Mouse (Mus musculus) intestine, embryonic 14.5 days (tissue): ENCODE measurements around the gene Cd300lb. TPM values are rescaled to one million over a fixed set of nuclear protein-coding genes. Genes with fewer than 3 reads are reported as not detected.

Experiments used
- ATAC-seq: fragments of 200-750 bp; cut with Nextera tagmentation; replicated peaks from 2 replicates; pipeline ENCODE4 v1.8.0; 2017; ENCODE audit warnings: low read depth, moderate number of reproducible peaks, moderate TSS enrichment, moderate library complexity; ENCODE audit not compliant: low FRiP score, low TSS enrichment
- DNase-seq: peaks from one replicate; pipeline ENCODE4 v3.0.0-alpha.2; 2018; ENCODE audit warnings: low spot score
- H3K27ac ChIP-seq: fragments of 300-500 bp; sonication (generic); 2 replicates; pipeline ENCODE4 v1.5.1; 2014; ENCODE audit warnings: low read depth, mild to moderate bottlenecking, control low read depth
- H3K27me3 ChIP-seq: fragments of 300-500 bp; sonication (generic); replicated peaks from 2 replicates; pipeline ENCODE4 v1.6.1; 2014; ENCODE audit warnings: low read length, control low read depth; ENCODE audit not compliant: control insufficient read depth, insufficient read depth
- H3K36me3 ChIP-seq: fragments of 300-500 bp; sonication (generic); 2 replicates; pipeline ENCODE4 v1.6.1; 2014; ENCODE audit warnings: low read length, control low read depth; ENCODE audit not compliant: control insufficient read depth, insufficient read depth
- H3K4me1 ChIP-seq: fragments of 300-500 bp; sonication (generic); replicated peaks from 2 replicates; pipeline ENCODE4 v1.6.1; 2014; ENCODE audit warnings: low read length, control low read depth, mixed read lengths; ENCODE audit not compliant: control insufficient read depth, insufficient read depth
- H3K4me2 ChIP-seq: fragments of 300-500 bp; sonication (generic); 2 replicates; pipeline ENCODE4 v1.6.1; 2014; ENCODE audit warnings: low read length
- H3K4me3 ChIP-seq: fragments of 300-500 bp; sonication (generic); 2 replicates; pipeline ENCODE4 v1.5.1; 2014; ENCODE audit warnings: low read depth, low read length, control low read depth, mixed read lengths
- H3K9ac ChIP-seq: fragments of 300-500 bp; sonication (generic); 2 replicates; pipeline ENCODE4 v1.6.1; 2014; ENCODE audit warnings: mild to moderate bottlenecking, low read length
- H3K9me3 ChIP-seq: fragments of 300-500 bp; sonication (generic); 2 replicates; pipeline ENCODE4 v1.6.1; 2016; ENCODE audit warnings: low read length, control low read depth; ENCODE audit not compliant: control insufficient read depth
- WGBS: fragments of 180-500 bp; shearing (Covaris S2); extraction: QIAGEN DNeasy Blood & Tissue Kit; methylation state at CpG from one replicate; pipeline ENCODE4 v1.1.7; 2014; 5-methylcytosine and 5-hydroxymethylcytosine counted together
- polyA plus RNA-seq: library from polyadenylated mRNA; unstranded; fragments of >200 nt; fragmentation: Nextera tagmentation; extraction: Ambion mirVana; gene quantifications from 2 replicates; pipeline ENCODE4 v1.2.1, GENCODE M21; 2014

Cd300lb gene
- polyA plus RNA-seq, 1 experiment from 2014 or later: 0.20 TPM

- DNase-seq (no peak), ATAC-seq (no peak)
- no peaks in the 10 kb centered on the region for H3K36me3 ChIP-seq
- WGBS: 52% methylated on average over 1 of the region's 1 CpGs
- no peaks in the 10 kb centered on the region for H3K9me3 ChIP-seq
- H3K27ac ChIP-seq: no peak overlapping the region
- H3K27me3 ChIP-seq: no peaks in the 10 kb centered on the region
- H3K4me2 ChIP-seq: no peak overlapping the region
- no peak overlapping the region for H3K9ac ChIP-seq
- no peaks in the 10 kb centered on the region for H3K4me1 ChIP-seq
- no peak overlapping the region for H3K4me3 ChIP-seq
Measured at GRCm38 (mm10) chr11:114898026-114898425, 36.2 kb downstream of the Cd300lb start.

GRCm38 (mm10) chr11:114896085-114896484 is 38.1 kb downstream of the Cd300lb start:
- Histone ChIP-seq H3K27ac (no peak overlapping the region), H3K9me3 (no peaks in the 10 kb centered on the region), H3K4me1 (no peaks in the 10 kb centered on the region), H3K36me3 (no peaks in the 10 kb centered on the region), H3K27me3 (no peaks in the 10 kb centered on the region), H3K4me3 (no peak overlapping the region), H3K4me2 (no peak overlapping the region), H3K9ac (no peak overlapping the region)
- ATAC-seq (no peak), DNase-seq (no peak)
- WGBS: 80% methylated on average over 3 of the region's 3 CpGs

- 59% methylated on average over 5 of the region's 5 CpGs for WGBS
- no peak overlapping the region for H3K27ac ChIP-seq
- no peaks in the 10 kb centered on the region for H3K4me1 ChIP-seq
- no peak overlapping the region for H3K4me2 ChIP-seq
- ATAC-seq (no peak), DNase-seq (no peak)
- H3K9me3 ChIP-seq: no peaks in the 10 kb centered on the region
- no peak overlapping the region for H3K9ac ChIP-seq
- no peak overlapping the region for H3K4me3 ChIP-seq
- no peaks in the 10 kb centered on the region for H3K27me3 ChIP-seq
- H3K36me3 ChIP-seq: no peaks in the 10 kb centered on the region
Measured at GRCm38 (mm10) chr11:114890542-114890941, 43.6 kb downstream of the Cd300lb start.

- Histone ChIP-seq H3K4me3 (no peak within 1 kb of the TSS), H3K27ac (no peak within 1 kb of the TSS), H3K4me1 (no peaks in the 10 kb centered on the region), H3K9ac (no peak within 1 kb of the TSS), H3K4me2 (no peak within 1 kb of the TSS), H3K27me3 (no peaks in the 10 kb centered on the region), H3K9me3 (no peaks in the 10 kb centered on the region), H3K36me3 (no peaks in the 10 kb centered on the region)
- ATAC-seq (no peak), DNase-seq (no peak)
- WGBS: 81% methylated on average over 18 of the region's 18 CpGs
Measured at GRCm38 (mm10) chr11:114889991-114890518, 44.1 kb downstream of the Cd300lb start, which contains the start of gene Cd300a. TSS of gene Cd300a (plus strand) at chr11:114890041.

GRCm38 (mm10) chr11:114884380-114885100 is 49.6 kb downstream of the Cd300lb start:
- no peaks in the 10 kb centered on the region for H3K27me3 ChIP-seq
- H3K9ac ChIP-seq: no peak overlapping the region
- H3K4me2 ChIP-seq: no peak overlapping the region
- no peak for ATAC-seq
- H3K4me1 ChIP-seq: no peaks in the 10 kb centered on the region
- H3K36me3 ChIP-seq: no peaks in the 10 kb centered on the region
- 91% methylated on average over 4 of the region's 4 CpGs for WGBS
- no peak for DNase-seq
- no peaks in the 10 kb centered on the region for H3K9me3 ChIP-seq
- no peak overlapping the region for H3K4me3 ChIP-seq
- H3K27ac ChIP-seq: no peak overlapping the region

- Histone ChIP-seq H3K4me3 (no peak overlapping the region), H3K27ac (no peak overlapping the region), H3K4me1 (no peaks in the 10 kb centered on the region), H3K9me3 (no peaks in the 10 kb centered on the region), H3K36me3 (no peaks in the 10 kb centered on the region), H3K4me2 (no peak overlapping the region), H3K9ac (no peak overlapping the region), H3K27me3 (no peaks in the 10 kb centered on the region)
- no peak for ATAC-seq
- WGBS: 89% methylated on average over 4 of the region's 4 CpGs
- DNase-seq: no peak
Measured at GRCm38 (mm10) chr11:114883251-114883789, 50.9 kb downstream of the Cd300lb start.

- DNase-seq (no peak), ATAC-seq (no peak)
- no peak overlapping the region for H3K27ac ChIP-seq
- WGBS: 0% methylated on average over 1 of the region's 1 CpGs
- H3K36me3 ChIP-seq: no peaks in the 10 kb centered on the region
- no peaks in the 10 kb centered on the region for H3K27me3 ChIP-seq
- 0 out of 2 replicates have a peak, but pooled peaks cover 6% of the 10 kb centered on the region for H3K4me1 ChIP-seq
- no peaks in the 10 kb centered on the region for H3K9me3 ChIP-seq
- H3K4me3 ChIP-seq: no peak overlapping the region
- no peak overlapping the region for H3K4me2 ChIP-seq
- no peak overlapping the region for H3K9ac ChIP-seq
Measured at GRCm38 (mm10) chr11:114880589-114880988, 53.6 kb downstream of the Cd300lb start.

- H3K4me2 ChIP-seq: no peak overlapping the region
- H3K4me1 ChIP-seq: 0 out of 2 replicates have a peak, but pooled peaks cover 6% of the 10 kb centered on the region
- H3K27me3 ChIP-seq: no peaks in the 10 kb centered on the region
- no peak overlapping the region for H3K4me3 ChIP-seq
- no peaks in the 10 kb centered on the region for H3K9me3 ChIP-seq
- no peak for DNase-seq
- no peak overlapping the region for H3K27ac ChIP-seq
- no peak for ATAC-seq
- no peak overlapping the region for H3K9ac ChIP-seq
- H3K36me3 ChIP-seq: no peaks in the 10 kb centered on the region
Measured at GRCm38 (mm10) chr11:114880185-114880584, 54.0 kb downstream of the Cd300lb start.

GRCm38 (mm10) chr11:114879666-114880065 is 54.5 kb downstream of the Cd300lb start:
- Histone ChIP-seq H3K4me1 (0 out of 2 replicates have a peak, but pooled peaks cover 6% of the 10 kb centered on the region), H3K9me3 (no peaks in the 10 kb centered on the region), H3K36me3 (no peaks in the 10 kb centered on the region), H3K9ac (no peak overlapping the region), H3K4me3 (no peak overlapping the region), H3K27ac (no peak overlapping the region), H3K27me3 (no peaks in the 10 kb centered on the region), H3K4me2 (no peak overlapping the region)
- ATAC-seq (no peak), DNase-seq (no peak)
- WGBS: 66% methylated on average over 2 of the region's 2 CpGs
